Mouse (Mus musculus): ENCODE data around the gene Gm5591.
"Not testable (repeated sequence)": the region's sequence is repeated elsewhere in the genome, so short reads cannot be mapped to it uniquely, and the experiment has no call there.

Gm5591 gene

GRCm38 (mm10) chr7:38528093-38528492, at the start of gene Gm5591:
Gene Gm5591 (minus strand): TSS chr7:38528193.
- DNase-seq: not testable (repeated sequence)

GRCm38 (mm10) chr7:38488468-38488867, 39.5 kb downstream of the Gm5591 start:
- not testable (repeated sequence) for DNase-seq

Data from right cerebral cortex, adult 18-20 months (tissue).